Mouse (Mus musculus) cerebellum, adult 2 months (tissue): ENCODE results near the gene Vmn1r227. TPM values are rescaled to one million over a fixed set of nuclear protein-coding genes. Genes with fewer than 3 reads are reported as not detected.

ENCODE experiments used
- DNase-seq, 2 experiments: peaks; one replicate each; pipeline ENCODE4 v3.0.0; 2021
- H3K27ac ChIP-seq: fragments of 200-500 bp; 2 replicates; pipeline ENCODE4 v1.5.1; 2012; ENCODE audit warnings: low read length, control low read depth, inconsistent platforms; ENCODE audit not compliant: insufficient read depth
- H3K27me3 ChIP-seq: fragments of 200-500 bp; 2 replicates; pipeline ENCODE4 v1.6.1; 2012; ENCODE audit warnings: inconsistent platforms, mild to moderate bottlenecking, low read length, moderate library complexity; ENCODE audit not compliant: control insufficient read depth, insufficient read depth
- H3K4me1 ChIP-seq: fragments of 200-500 bp; 2 replicates; pipeline ENCODE4 v1.6.1; 2011; ENCODE audit warnings: low read length; ENCODE audit not compliant: control insufficient read depth, insufficient read depth
- H3K4me3 ChIP-seq: fragments of 200-500 bp; replicated peaks from 2 replicates; pipeline ENCODE3; 2011; ENCODE audit warnings: mild to moderate bottlenecking, low read depth, low read length, control low read depth; ENCODE audit not compliant: insufficient read depth
- CTCF ChIP-seq: fragments of 200-500 bp; IDR thresholded peaks from 2 replicates; pipeline ENCODE4 v1.5.1; 2011; ENCODE audit warnings: low read depth, mild to moderate bottlenecking, control low read depth, low read length, moderate library complexity, borderline replicate concordance; ENCODE audit not compliant: insufficient read depth
- POLR2A ChIP-seq: fragments of 200-500 bp; IDR thresholded peaks from 2 replicates; pipeline ENCODE4 v1.6.1; 2011; ENCODE audit warnings: low read length, control low read depth, borderline replicate concordance; ENCODE audit not compliant: insufficient read depth
- WGBS: fragments of 180-500 bp; shearing (Covaris S2); methylation state at CpG from one replicate; pipeline ENCODE4 v1.1.7; 2018; 5-methylcytosine and 5-hydroxymethylcytosine counted together
- polyA plus RNA-seq: library from polyadenylated mRNA; depleted of rRNA; stranded (reverse); fragments of >200 nt; gene quantifications from 2 replicates; pipeline ENCODE4 v1.2.3, GENCODE M21; 2012; rRNA removed

Vmn1r227 gene
- not detected in 2 replicates for polyA plus RNA-seq

- 19% methylated on average over 1 of the region's 1 CpGs for whole genome bisulfite sequencing
- no peak within 1 kb of the TSS for H3K4me3 ChIP-seq
- DNase-seq: no peak
Observed at GRCm38 (mm10) chr17:20729543-20729942, at the start of gene Vmn1r227. Gene Vmn1r227 (plus strand): TSS chr17:20729843.

GRCm38 (mm10) chr17:20682543-20682942 lies 47.1 kb upstream of the Vmn1r227 start, which contains the start of gene Vmn1r226:
Gene Vmn1r226 (plus strand): TSS chr17:20682843.
- DNase-seq: no peak
- no peak for TF ChIP-seq CTCF
- TF ChIP-seq POLR2A: no peak

More at GRCm38 (mm10) chr17:20729543-20729942, at the start of gene Vmn1r227:
- Histone ChIP-seq H3K27ac (no peak within 1 kb of the TSS), H3K27me3 (no peaks in the 10 kb centered on the region), H3K4me1 (no peaks in the 10 kb centered on the region)
- no peak for TF ChIP-seq POLR2A
- no peak for TF ChIP-seq CTCF

GRCm38 (mm10) chr17:20786057-20786456 lies 56.4 kb downstream of the Vmn1r227 start, which contains the start of gene Vmn1r228:
Gene Vmn1r228 (minus strand): TSS chr17:20786157.
- Histone ChIP-seq H3K4me1 (no peaks in the 10 kb centered on the region), H3K4me3 (no peak within 1 kb of the TSS), H3K27ac (no peak within 1 kb of the TSS), H3K27me3 (no peaks in the 10 kb centered on the region)
- TF ChIP-seq POLR2A (no peak), CTCF (no peak)
- DNase-seq: no peak

More at GRCm38 (mm10) chr17:20682543-20682942, 47.1 kb upstream of the Vmn1r227 start, which contains the start of gene Vmn1r226:
- Histone ChIP-seq H3K27ac (no peak within 1 kb of the TSS), H3K4me1 (no peaks in the 10 kb centered on the region), H3K4me3 (no peak within 1 kb of the TSS), H3K27me3 (no peaks in the 10 kb centered on the region)

Other genes with a start within 250 kb of the Vmn1r227 start
- not detected in 2 replicates for gene Vmn2r108, start 248.5 kb upstream of the Vmn1r227 start, polyA plus RNA-seq
- not detected in 2 replicates for gene Vmn1r225, start 231.7 kb upstream of the Vmn1r227 start, polyA plus RNA-seq
- not detected in 2 replicates for gene Vmn2r109, start 165.1 kb upstream of the Vmn1r227 start, polyA plus RNA-seq
- gene Vmn2r110, start 133.4 kb upstream of the Vmn1r227 start, polyA plus RNA-seq: not detected in 2 replicates
- gene Fpr-rs3, start 105.0 kb upstream of the Vmn1r227 start, polyA plus RNA-seq: not detected in 2 replicates
- gene Vmn1r226, start 47.0 kb upstream of the Vmn1r227 start, polyA plus RNA-seq: not detected in 2 replicates
- not detected in 2 replicates for gene Vmn1r228, start 56.3 kb downstream of the Vmn1r227 start, polyA plus RNA-seq
- not detected in 2 replicates for gene Vmn1r229, start 81.7 kb downstream of the Vmn1r227 start, polyA plus RNA-seq
- gene Vmn1r230, start 110.6 kb downstream of the Vmn1r227 start, polyA plus RNA-seq: not detected in 2 replicates
- not detected in 2 replicates for gene Vmn1r231, start 175.2 kb downstream of the Vmn1r227 start, polyA plus RNA-seq
- not detected in 2 replicates for gene Vmn1r232, start 189.9 kb downstream of the Vmn1r227 start, polyA plus RNA-seq
- gene Ppp2r1a, start 215.5 kb downstream of the Vmn1r227 start, polyA plus RNA-seq: 530 and 556 TPM in 2 replicates